Mouse (Mus musculus) gastrocnemius, postnatal 10 days (tissue): ENCODE measurements around the gene Zfp740. TPM values are rescaled to one million over a fixed set of nuclear protein-coding genes. Genes with fewer than 3 reads are reported as not detected.
A peak's percentile ranks its signal among the peaks of the same experiment; 100 is the strongest.
"Not testable (repeated sequence)": the region's sequence is repeated elsewhere in the genome, so short reads cannot be mapped to it uniquely, and the experiment has no call there.

ENCODE experiments used
- DNase-seq: peaks from one replicate; pipeline ENCODE4 v3.0.0; 2021; ENCODE audit warnings: mixed read lengths
- long read RNA-seq, 2 experiments: library from polyadenylated mRNA; stranded (forward); transcript quantifications; one replicate each; pipeline ENCODE4 v2.0.0; 2021
- total RNA-seq, 2 experiments: library from RNA; stranded (reverse); gene quantifications; 2 replicates each; pipeline ENCODE4 v1.2.3; 2021

The Zfp740 gene
- 10 to 100 TPM; 42.8 to 52.6 TPM for total RNA-seq
- long read RNA-seq, experiment 1, full-length matches to known transcripts: 9 of 54 reads
- long read RNA-seq, experiment 1, partial matches to known transcripts: 6 of 54 reads
- long read RNA-seq, experiment 1, other reads (novel, unspliced or antisense): 39 of 54 reads
- long read RNA-seq, experiment 2, full-length matches to known transcripts: 9 of 45 reads
- long read RNA-seq, experiment 2, partial matches to known transcripts: 6 of 45 reads
- long read RNA-seq, experiment 2, other reads (novel, unspliced or antisense): 30 of 45 reads

DNA sequence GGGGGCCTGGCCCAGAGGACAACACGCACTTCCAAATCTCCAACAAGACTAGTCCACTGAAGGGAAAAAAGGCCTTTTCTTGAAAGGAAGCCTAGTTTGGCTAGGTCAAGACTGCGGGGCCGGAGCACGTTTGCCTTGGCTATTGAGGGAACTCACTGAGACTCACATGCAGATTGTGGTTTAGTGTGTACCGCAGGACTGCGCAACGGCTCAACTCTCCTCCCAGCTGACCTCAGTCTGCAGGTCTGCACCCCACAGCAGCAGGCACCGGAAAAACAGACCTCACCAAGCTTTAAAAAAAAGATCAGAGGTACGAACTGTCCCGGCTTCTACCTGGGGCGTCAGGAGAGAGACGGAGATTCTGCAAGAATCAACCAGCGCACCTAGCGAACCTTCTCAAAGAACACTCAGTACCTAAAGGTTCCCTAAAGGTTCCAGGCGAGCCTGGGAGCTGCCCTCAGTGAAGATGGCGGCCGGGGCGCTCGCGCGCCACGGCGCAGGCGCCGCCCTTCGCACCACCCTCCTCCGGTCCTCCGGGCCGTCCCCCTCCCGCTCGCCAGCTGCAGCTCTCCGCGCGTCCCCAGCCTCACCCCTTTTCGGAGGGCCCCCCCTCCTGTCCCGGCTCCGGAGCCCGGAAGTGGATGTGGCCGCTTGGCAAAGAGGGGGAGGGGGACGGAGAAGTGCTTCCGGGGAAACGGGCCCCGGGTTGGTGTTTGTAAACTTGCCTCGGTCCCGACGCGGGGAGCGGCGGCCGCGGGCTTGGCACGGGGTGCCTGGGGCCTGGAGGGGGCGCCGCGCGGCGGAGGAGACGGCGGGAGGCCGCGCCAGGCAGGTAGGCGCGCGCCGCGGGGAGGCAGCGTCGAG, at the start of gene Zfp740:
Zfp740 (plus strand) TSS at position 279 of the 864 bp plus-strand sequence.
- DNase-seq: peak; percentile 95

DNA sequence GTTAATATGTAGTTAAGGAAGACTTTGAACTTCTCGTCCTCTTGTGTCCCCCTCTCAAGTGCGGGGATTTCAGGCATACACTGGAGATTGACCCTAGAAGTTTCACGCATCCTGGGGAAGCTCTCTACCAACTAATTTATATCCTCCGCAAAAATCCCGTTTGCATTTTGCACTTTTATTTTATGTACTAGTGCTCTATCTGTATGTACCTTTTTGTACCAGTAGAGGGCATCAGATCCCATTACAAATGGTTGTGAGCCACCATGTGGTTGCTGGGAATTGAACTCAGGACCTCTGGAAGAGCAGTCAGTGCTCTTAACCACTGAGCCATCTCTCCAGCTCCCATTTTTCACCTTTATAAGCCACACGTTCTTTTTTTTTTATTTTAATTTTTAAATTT, 48.0 kb upstream of the Zfp740 start:
- not testable (repeated sequence) for DNase-seq

DNA sequence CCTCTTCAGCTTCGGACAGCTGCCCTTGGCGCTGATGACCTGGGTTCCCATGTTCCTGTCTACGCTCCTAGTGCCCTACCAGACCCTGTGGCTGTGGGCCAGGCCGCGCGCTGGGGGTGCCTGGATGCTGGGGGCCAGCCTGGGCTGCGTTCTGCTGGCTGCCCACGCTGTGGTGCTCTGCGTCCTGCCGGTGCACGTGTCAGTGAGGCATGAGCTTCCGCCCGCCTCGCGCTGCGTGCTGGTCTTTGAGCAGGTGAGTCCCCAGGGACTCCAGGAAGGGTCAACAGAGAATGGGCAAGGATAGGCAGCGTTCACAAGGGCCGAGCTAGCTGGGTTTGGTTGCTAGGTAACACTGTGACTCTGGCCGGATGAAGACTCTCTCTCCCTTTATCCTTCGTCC, 46.2 kb upstream of the Zfp740 start:
- DNase-seq: no peak

DNA sequence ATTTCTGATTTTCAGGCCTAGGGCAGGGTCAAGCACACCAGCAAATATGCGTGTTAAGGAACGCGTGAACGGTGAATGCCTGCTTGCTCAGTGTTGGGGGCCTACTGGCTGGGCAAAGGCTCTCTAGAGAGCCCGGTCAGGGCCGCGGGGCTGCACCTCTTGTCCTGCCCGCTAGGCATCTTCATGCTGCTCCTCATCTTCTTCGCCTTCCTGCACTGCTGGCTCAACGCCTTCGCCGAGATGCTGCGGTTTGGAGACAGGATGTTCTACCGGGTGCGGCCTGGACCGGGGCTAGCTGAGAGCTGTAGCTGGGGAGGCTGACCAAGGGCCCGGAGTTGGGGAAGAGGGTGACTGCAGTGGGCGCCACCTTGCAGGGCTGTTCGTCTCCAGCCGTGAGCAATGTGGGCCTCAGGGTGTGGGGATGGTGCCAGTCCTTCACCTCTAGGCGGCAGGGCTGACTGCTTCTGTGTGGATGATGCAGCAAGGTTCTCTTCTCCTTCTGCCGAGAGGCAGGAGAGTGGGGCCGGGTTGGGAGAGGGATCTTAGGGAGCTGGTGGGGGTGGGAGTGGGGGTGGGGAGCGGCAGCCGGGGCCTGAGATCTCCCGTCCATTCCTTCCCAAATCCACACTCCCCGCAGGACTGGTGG, 42.5 kb upstream of the Zfp740 start:
- DNase-seq: no peak

DNA sequence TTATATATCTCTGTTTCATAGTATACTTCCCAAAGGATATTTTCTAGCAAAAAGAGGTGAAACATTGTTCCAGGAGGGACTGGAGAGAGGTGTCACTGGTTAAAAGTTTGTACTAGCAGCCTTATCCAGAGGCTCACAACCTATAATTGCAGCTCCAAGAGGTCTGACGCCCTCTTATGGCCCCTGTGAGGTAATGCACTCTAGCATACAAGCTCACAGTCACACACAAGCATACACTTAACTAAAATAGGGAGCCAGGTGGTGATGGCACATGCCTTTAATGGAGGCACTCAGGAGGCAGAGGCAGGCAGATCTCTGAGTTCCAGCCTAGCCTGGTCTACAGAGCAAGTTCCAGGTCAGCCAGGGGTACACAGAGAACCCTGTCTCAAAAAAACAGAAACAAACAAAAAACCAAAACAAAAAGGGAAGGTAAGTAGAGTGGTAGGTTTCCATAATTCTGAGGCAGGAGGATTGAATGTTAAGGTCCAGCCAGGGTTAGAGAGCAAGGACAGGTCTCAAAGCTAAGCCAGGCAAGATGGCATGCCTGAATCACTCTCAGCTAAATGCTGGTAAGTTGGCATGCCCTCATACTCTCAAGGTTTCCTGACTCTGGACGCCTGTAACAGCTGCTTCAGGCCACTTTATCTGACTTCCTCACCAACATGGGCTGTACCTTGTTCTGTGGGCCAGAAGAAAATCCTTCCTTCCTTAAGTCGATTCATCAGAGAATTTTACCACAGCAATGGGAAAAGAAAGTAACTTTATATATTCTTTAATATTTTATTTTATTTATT, 39.0 kb upstream of the Zfp740 start:
- DNase-seq: no peak

DNA sequence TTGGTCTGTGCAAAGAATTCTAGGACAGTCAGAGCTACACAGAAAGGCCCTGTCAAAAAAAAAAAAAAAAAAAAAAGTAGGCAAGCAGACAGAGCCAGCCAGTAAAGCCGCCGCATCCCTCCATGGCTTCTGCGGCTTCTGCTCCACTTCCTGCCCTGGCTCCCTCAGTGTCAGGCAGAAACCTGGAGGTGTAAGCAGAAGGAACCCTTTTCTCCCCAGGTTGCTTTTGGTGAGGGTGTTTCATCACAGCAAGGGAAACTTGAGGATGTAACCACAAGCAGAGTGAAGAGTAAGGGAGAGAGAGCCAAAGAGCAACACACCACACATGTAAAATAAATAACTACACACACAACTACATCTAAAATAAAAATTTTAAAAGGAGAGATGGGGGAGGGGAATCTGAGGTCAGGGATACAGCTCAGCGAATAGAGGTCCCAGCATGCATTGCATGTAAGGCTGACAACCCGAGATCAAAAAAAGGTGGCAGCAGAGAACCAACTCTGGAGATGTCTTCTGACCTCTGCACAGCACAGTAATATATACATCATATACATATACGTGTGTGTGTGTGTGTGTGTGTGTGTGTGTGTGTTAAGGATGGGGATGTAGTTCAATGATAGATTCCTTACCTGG, 37.5 kb upstream of the Zfp740 start:
- DNase-seq: no peak

DNA sequence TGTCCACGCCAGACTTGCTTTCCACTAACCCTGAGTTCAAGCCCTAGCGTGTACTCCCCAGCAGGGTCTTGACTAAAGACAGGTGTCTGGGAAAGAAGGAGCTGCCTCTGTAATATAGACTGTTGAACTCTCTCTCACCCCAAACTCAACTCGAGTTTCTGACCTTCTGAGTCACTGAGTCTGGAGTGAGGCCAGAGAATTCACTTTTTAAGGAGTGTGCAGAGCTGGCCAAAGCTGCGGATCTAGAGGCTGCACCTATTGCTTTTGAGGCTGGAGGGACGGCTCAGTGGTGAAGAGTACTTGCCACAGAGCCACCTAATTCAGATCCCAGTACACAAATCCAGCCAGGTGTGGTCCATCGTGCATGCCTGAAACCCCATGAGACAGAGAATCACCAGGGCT, 35.4 kb upstream of the Zfp740 start:
- no peak for DNase-seq

DNA sequence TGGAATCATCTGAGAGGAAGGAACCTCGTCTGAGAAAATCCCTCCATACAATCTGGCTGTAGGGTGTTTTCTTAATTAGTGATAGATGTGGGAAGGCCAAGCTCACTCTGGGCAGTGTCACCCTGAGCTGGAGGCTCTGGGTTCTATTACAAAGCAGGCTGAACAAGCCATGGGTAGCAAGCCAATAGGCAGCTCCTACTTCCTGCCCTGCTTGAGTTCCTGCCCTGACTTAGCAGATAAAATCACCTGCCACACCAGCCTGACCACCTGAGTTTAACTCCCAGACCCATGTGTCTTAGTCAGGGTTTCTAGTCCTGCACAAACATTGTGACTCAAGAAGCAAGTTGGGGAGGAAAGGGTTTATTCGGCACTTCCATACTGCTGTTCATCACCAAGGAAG, 34.0 kb upstream of the Zfp740 start:
- no peak for DNase-seq

DNA sequence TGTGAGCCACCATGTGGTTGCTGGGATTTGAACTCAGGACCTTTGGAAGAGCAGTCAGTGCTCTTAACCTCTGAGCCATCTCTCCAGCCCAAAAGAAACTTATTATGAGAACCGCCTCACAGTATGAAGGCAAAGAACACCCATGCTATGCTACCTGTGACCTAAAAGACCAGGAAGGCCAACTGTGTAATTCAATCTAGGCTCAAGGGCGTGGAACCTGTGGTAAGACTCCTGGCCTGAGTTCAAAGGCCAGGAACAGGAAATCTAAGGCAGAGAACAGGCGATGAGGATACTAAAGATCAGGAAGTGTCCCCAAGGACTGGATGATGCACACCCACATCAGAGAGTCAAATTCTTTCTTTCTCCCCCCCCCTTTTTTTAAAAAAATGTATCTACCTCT, 29.5 kb upstream of the Zfp740 start:
- no peak for DNase-seq

DNA sequence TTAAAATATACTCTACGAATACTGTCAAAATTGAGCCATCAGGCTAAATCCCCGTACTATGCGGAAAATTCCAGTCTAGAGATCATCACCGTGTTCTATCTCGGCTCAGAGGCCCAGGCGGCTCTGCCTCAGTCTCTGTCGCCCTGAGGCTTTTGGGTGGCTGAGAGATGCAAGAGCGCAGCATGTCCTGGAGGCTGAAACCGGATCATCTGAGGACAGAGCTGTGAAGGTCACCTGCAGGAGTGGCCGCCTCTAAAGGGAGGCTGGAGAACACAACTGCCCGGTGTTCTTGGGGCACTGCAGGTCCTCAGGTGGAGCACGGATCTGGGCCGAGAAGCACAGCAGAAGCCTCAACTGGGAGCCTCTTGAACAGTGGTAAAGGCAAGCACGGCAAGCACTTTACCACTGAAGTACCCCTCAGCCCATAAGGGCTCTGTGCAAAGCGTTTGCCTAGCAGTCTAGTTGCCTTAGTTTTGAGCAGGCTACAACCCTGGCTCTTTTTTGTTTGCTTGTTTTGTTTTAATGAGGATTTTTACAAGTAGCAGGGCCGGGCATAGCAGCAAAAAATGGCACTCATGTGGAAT, 27.2 kb upstream of the Zfp740 start:
- DNase-seq: no peak

DNA sequence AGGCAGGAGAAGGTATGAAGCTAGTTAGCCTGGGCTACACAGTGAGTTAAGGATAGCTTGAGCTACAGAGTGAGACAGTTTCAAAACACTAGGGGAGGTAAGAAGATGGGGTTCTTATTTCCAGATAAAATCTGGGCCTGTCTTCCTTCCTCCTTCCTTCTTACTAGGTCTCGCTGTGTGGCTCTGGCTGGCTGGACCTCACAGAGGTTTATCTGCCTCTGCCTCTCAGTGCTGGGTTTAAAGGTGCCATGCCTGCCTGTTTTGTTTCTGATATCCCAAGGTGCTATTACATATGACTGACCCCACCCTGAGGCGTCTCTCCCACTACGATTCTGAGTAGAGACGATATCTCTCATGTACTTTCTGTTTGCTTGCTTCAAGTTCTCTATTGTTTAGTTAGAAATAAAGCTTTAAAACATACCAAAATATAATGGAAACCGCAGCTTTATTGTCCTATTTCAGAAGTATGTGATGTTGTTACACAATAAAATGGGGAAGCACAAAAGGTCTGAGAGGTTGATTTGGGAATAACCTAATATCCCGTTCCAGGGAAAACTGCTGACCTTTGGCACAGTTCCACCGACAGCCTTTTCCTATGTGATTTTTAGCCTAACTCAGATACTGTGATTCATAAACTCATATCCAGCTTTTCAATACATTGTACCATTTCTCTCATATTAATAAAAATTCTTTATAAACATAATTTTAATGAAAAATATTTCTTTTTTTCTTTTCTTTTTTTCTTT, 26.3 kb upstream of the Zfp740 start:
- DNase-seq: no peak

DNA sequence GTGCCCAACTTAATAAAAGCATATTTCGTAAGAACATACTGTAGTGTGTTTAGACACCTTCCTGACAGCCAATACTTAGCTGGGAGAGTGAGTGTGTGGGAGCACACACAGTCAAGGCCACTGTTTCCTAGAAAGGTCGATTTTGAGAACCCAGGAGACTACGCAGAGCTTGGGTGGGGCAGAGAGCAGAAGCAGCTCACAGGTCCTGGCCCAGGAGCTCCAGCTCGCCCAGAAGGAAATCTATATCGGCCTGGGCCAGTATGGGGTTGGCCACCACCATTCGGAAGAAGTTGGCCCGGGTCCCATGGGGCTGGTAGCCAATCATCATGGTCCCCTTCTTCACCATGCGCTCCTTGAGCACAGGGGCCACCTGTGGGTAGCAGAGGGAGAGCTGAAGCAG, 25.6 kb upstream of the Zfp740 start:
- DNase-seq: no peak

DNA sequence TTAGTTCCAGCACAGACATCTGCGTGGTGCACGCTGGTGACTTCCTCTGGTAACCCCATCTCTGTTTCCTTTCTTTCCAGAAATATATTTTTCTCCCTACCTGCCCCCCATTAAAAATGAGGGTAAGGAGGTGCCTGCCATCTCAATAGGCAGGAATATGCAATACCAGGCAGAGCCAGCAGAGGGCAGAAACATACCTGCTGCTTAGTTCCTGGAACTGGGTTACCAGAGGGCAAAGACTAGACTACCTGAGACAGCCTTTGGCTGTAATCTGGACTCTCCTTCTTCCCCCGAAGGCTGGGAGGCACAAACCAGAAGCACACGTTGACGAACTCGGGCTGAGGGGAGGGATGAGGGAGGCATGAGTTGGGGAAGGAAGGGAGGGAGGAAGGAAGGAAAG, 24.8 kb upstream of the Zfp740 start:
- peak; percentile 80 for DNase-seq

DNA sequence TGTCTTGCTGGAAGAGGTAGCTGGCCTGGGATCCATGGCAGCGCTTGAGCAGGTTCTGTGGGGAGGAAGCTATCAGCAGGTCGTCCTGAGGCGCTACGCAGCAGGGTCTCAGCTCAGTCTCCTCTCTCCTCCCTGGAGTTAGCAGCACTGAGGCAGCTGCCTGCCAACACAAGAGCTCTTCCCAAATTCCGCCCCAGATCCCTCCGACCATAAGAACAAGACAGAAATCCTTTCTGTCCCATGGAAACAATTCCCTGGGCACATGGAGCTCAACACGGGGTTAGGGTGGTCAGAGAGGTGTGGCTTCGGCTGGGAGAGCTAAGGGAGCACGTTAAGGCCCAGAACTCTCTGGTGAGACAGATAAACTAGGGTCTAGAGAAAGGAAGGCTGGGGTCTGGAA, 23.9 kb upstream of the Zfp740 start:
- DNase-seq: no peak

DNA sequence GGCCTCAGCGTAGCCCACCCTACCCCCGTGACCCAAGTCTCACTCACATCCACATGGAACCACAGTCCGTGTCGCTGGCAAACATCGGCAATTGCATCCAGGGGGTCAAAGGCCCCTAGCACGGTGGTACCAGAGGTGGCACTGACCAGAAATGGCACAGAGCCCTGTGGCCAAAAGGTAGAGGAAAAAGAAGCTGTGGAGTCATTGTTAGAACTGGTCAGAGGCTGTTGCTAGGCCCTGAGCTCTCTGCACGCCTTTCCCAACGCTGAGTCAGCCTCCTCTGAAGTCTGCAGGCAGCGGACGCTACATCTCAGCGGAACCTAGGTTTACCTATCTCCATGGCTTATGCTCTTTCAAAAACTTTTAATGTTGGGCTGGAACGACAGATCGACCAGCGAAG, 23.1 kb upstream of the Zfp740 start:
- DNase-seq: no peak

DNA sequence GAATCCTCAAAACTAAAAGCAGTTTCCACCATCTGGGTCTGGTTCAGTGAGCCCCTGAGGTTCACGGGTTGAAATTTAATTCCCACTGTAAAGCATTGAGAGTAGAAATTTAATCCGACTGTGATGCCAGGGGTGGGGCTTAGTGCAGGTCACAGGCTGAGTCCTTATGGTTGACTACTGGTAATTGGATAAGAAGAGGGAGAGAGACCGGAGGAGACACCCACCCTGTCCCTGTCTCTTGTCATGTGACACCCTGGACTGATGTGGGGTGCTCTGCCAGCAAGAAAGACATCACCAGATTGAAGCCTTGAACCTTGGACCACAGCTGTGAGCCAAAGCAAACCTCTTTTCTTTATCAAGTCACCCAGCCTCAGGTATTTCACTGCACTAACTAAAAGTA, 20.0 kb upstream of the Zfp740 start:
- DNase-seq: no peak

DNA sequence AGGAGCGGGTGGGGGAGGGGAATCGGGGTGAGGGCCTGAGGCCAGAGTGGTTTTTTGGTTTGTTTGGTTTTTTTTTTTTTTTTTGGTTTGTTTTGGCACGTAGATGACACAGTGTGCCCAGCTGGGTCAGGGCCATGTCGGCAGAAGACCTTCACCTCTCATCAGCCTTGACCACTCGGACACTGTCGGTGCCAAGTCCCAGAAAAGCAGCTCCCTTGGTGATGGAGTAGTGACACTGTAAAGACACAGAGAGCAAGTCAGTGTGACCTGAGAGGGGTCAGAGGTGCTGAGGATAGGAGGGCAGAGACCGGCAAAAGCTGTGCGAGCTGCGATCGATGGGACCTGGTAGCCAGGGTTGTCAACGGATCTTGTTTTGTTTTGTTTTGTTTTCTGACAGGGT, 16.8 kb upstream of the Zfp740 start:
- DNase-seq: no peak

DNA sequence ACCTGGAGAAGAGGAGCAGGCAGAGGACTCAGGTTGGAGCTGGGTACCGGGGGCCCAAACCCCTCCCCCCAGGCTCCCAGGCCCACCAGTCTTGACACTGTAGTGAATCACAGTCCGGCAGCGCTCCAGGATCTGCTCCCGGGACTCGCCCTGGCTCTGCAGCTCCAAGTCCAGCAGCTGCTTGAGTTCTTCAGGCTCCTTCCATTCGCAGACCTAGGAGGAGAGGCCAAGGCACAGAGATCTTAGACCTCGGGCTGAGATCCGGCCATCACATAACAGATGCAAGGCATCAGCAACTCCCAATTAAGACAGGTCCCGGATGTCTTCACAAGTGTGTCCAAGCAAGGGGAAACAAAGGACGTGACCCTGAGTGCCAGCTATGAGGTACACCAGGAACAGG, 15.0 kb upstream of the Zfp740 start:
- peak; percentile 57 for DNase-seq

DNA sequence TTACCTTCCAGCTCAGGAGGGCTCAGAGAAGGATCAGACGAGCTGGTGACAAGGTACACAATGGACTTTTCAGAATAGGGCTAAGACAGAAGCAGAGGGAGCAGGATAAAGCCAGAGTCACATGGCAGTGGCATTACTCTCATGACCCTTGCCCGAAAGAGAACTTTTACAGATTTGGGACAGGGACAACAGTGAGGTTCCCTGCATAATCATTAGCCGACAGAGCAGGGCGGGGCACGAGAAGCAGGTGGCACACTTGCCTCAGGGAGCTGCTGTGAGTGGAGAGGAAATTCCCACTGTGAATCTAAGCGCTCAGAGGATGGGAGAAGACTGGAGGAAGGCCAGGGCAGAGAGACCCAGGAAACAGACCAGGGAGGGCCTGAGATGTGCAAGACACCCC, 14.2 kb upstream of the Zfp740 start:
- DNase-seq: no peak

DNA sequence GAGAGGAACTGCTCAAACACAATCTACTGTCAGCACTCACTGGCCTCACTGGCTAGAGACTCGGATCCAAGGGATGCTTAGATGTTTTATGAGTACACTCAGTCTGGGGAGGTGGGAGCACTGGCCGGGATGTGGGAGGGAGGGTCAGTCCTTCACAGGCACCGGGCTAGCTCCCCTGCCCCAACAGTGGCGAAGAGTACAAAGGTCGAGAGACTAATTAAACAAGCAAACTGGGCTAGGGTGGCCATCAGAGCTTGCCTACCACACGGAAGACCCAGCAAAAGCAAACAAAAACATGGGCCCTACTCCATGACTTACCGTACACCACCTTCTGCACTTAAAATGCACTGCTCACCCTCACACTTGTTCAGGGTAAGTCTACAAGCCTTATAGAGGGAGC, 11.3 kb upstream of the Zfp740 start:
- DNase-seq: no peak

DNA sequence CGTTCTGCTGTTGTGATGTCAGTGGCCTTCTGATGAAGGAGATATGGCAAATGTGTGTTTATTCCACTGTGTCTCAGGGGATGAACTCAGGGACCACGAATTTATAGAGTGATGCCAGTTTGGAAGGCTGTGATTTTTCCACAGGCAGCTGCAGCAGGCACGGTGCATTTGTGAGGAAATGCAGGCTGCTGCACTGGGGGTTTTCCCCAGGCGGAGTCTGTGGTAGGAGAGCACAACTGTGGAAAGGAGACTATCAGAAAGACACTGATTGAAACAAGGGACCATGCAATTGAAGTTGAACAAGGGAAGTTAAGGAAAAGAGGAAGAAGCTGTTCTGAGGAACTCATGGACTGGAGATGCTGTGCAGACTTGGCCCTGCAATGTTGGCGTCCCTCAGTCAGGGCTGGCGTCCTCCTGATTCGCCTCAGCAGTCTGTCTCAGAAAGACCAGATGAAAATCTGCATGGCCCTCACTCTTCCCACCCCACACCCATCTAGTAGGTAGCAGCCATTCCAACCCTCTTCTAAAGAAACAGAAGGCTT, 10.7 kb upstream of the Zfp740 start:
- DNase-seq: no peak
